In the genomic region with DNA sequence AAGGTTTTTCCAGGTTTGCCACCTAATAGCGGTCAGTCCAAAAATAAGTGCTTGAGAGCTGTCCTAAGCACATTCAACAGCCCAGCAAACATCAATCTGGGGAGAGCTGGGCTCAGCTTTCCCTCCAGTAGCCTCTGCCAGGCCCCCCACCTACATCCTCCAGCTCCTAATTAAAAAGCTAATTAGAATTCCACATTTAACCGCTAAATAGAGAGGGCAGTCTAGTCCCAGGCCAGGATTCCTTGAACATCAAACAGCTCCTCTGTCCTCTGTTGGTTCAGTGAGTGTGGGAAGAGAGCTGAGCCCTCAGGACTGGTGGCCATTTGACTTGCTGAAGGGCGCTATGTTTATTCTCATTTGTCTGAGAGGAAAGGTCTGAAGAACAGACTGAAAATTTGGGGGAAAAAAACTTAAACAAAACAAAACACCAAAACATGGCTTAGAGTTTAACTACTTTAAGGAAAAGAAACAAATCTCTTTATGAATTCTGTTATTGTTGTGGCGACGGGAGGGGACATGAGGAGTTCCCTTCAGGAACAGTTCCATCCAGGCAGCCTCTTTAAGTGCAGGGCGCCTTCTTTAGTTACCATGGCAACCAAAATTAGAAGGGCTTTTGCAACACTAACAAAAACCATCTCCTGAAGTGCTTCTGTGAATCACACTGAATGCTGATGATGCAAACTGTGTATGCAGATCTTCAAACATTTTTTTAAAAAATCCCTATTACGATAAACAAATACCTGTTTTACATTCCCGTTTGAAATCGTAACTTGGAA, we compare ENCODE assay signal across 11 mouse cellular contexts. TPM values are rescaled to one million over a fixed set of nuclear protein-coding genes. Genes with fewer than 3 reads are reported as not detected.
DNase-seq lines count a peak whose midpoint lies in the region; ATAC-seq and TF ChIP-seq lines count a peak whose summit lies in the region.
"Had no signal": no experiment of that assay in that cellular context is flagged by ENCODE, and none has a peak within 500 bp of the region (broad histone marks: within the 10 kb centered on the region; RNA-seq: fewer than 3 reads in every experiment).

No protein-coding gene starts in this region.

- H3K4me1 ChIP-seq in intestine, embryonic 14.5 days (replicated peaks; ENCODE audit: control insufficient read depth, insufficient read depth, low read length), result no peaks in the 10 kb centered on the region; the same call in 1 of the 2 replicates
- H3K4me1 ChIP-seq in intestine, postnatal 0 days (replicated peaks; ENCODE audit: control insufficient read depth, insufficient read depth, low read length), result no peaks in the 10 kb centered on the region
- H3K4me1 ChIP-seq in forebrain, embryonic 16.5 days (replicated peaks; ENCODE audit: control insufficient read depth, insufficient read depth, low read length), result peaks cover 22% of the 10 kb centered on the region
- peaks cover 16% of the 10 kb centered on the region for H3K4me1 ChIP-seq in limb, embryonic 13.5 days

- H3K36me3 ChIP-seq in intestine, embryonic 14.5 days (ENCODE audit: control insufficient read depth, insufficient read depth, low read length), result no peaks in the 10 kb centered on the region
- no peaks in the 10 kb centered on the region for H3K36me3 ChIP-seq in intestine, postnatal 0 days (ENCODE audit: control insufficient read depth, insufficient read depth)
- no peaks in the 10 kb centered on the region for H3K36me3 ChIP-seq in forebrain, embryonic 16.5 days (ENCODE audit: control insufficient read depth, insufficient read depth)
- H3K36me3 ChIP-seq in limb, embryonic 13.5 days, result no peaks in the 10 kb centered on the region

- H3K4me3 ChIP-seq in intestine, embryonic 14.5 days (ENCODE audit: low read depth, low read length), result no peak overlapping the region
- H3K4me3 ChIP-seq in intestine, postnatal 0 days (ENCODE audit: low read depth, low read length), result no peak overlapping the region
- no peak overlapping the region; the same call in 1 of the 2 replicates for H3K4me3 ChIP-seq in forebrain, embryonic 16.5 days (replicated peaks; ENCODE audit: low read length)
- H3K4me3 ChIP-seq in limb, embryonic 13.5 days, result no peak overlapping the region

- H3K9ac ChIP-seq in intestine, embryonic 14.5 days (ENCODE audit: low read length), result no peak overlapping the region
- no peak overlapping the region for H3K9ac ChIP-seq in intestine, postnatal 0 days (ENCODE audit: low read depth, low read length)
- no peak overlapping the region for H3K9ac ChIP-seq in forebrain, embryonic 16.5 days (replicated peaks; ENCODE audit: low read depth, low read length)
- no peak overlapping the region for H3K9ac ChIP-seq in limb, embryonic 13.5 days

- no peak for TF ChIP-seq CTCF in intestine, postnatal 0 days (IDR thresholded peaks at IDR 0.05; ENCODE audit: low read depth)

- H3K27me3 ChIP-seq in intestine, embryonic 14.5 days (replicated peaks; ENCODE audit: control insufficient read depth, insufficient read depth, low read length), result no peaks in the 10 kb centered on the region
- H3K27me3 ChIP-seq in intestine, postnatal 0 days (replicated peaks; ENCODE audit: control insufficient read depth, insufficient read depth, low read length), result no peaks in the 10 kb centered on the region
- no peaks in the 10 kb centered on the region for H3K27me3 ChIP-seq in forebrain, embryonic 16.5 days (replicated peaks; ENCODE audit: control insufficient read depth, insufficient read depth, low read length)
- H3K27me3 ChIP-seq in limb, embryonic 13.5 days, result no peaks in the 10 kb centered on the region

- no peak overlapping the region for H3K27ac ChIP-seq in intestine, embryonic 14.5 days (ENCODE audit: low read depth)
- H3K27ac ChIP-seq in intestine, postnatal 0 days (ENCODE audit: low read depth, low read length), result no peak overlapping the region
- H3K27ac ChIP-seq in forebrain, embryonic 16.5 days (ENCODE audit: low read length), result peak overlapping the region; percentile 62
- no peak overlapping the region for H3K27ac ChIP-seq in limb, embryonic 13.5 days
- H3K27ac ChIP-seq: kidney, postnatal 0 days had no signal

- intact Hi-C loops in gastrocnemius, postnatal 36 days (cut with DNase I), result loop anchor here (2.0 kb wide), 1 partner anchor 37 kb away; a partner anchor contains a TSS

- no peak for ATAC-seq in intestine, embryonic 14.5 days (replicated peaks; ENCODE audit: low FRiP score, low TSS enrichment, low read depth)
- ATAC-seq in intestine, postnatal 0 days, result no peak
- ATAC-seq in forebrain, embryonic 16.5 days, result peak; percentile 49
- no peak for ATAC-seq in limb, embryonic 13.5 days (ENCODE audit: low FRiP score, low read depth)
- ATAC-seq: CD4-positive, CD25-positive, alpha-beta regulatory T cell, adult 4 months had no signal

- no peaks in the 10 kb centered on the region for H3K9me3 ChIP-seq in intestine, embryonic 14.5 days (ENCODE audit: control insufficient read depth, low read length)
- no peaks in the 10 kb centered on the region for H3K9me3 ChIP-seq in intestine, postnatal 0 days (ENCODE audit: control insufficient read depth)
- no peaks in the 10 kb centered on the region for H3K9me3 ChIP-seq in forebrain, embryonic 16.5 days (ENCODE audit: control insufficient read depth, low read length)
- no peaks in the 10 kb centered on the region for H3K9me3 ChIP-seq in limb, embryonic 13.5 days

- WGBS in intestine, embryonic 14.5 days, result 59% methylated on average over 9 of the region's 9 CpGs
- WGBS in intestine, postnatal 0 days, result 65% methylated on average over 9 of the region's 9 CpGs
- 9% methylated on average over 9 of the region's 9 CpGs for WGBS in forebrain, embryonic 16.5 days
- WGBS in limb, embryonic 13.5 days, result 55% methylated on average over 9 of the region's 9 CpGs

- DNase-seq in intestine, embryonic 14.5 days (ENCODE audit: low spot score), result peak; percentile 46
- peak; percentile 39 for DNase-seq in ZHBTc4 (ENCODE audit: low read depth, low spot score)
- DNase-seq in c-Kit-positive CD71-positive TER-119-positive erythroid progenitor cells, embryonic 14.5 days (ENCODE audit: low spot score), result no peak
- no peak for DNase-seq in gastrocnemius, postnatal 36 days
- no peak for DNase-seq in natural killer cell, adult 2 months (ENCODE audit: low spot score in 2 of 2)
- DNase-seq: retina, postnatal 1 day had no signal

- H3K4me2 ChIP-seq in intestine, embryonic 14.5 days (ENCODE audit: low read length), result no peak overlapping the region
- no peak overlapping the region for H3K4me2 ChIP-seq in intestine, postnatal 0 days (replicated peaks; ENCODE audit: low read depth)
- peak overlapping the region; percentile 97 for H3K4me2 ChIP-seq in forebrain, embryonic 16.5 days (ENCODE audit: low read length)
- H3K4me2 ChIP-seq in limb, embryonic 13.5 days (replicated peaks), result 0 out of 2 replicates have a peak overlapping the region, but pooled peaks have one; percentile 4

RNA-seq across cellular contexts. Expression of a gene that starts 1.6 kb away (rescaled TPM):
- 0.58 and 0.76 TPM in 2 replicates for polyA plus RNA-seq in intestine, embryonic 14.5 days (2014; fragmentation: Nextera tagmentation; extraction: Ambion mirVana)
- polyA plus RNA-seq in intestine, postnatal 0 days (2015; fragmentation: Nextera tagmentation; extraction: Ambion mirVana), result 0.48 and 0.53 TPM in 2 replicates
- polyA plus RNA-seq in forebrain, embryonic 16.5 days (2015; fragmentation: Nextera tagmentation; extraction: Ambion mirVana), result 7.4 and 8.0 TPM in 2 replicates
- polyA plus RNA-seq in limb, embryonic 13.5 days (2015; fragmentation: Nextera tagmentation; extraction: Ambion mirVana), result 2.3 and 2.8 TPM in 2 replicates
- total RNA-seq in gastrocnemius, postnatal 36 days (2021), result 1 to 10 TPM in 1 of 2 experiments, under 1 TPM in 1; 0.76 to 1.3 TPM

RNA-seq across cellular contexts. Expression of a gene that starts 36.6 kb away (rescaled TPM):
- 35.6 and 39.5 TPM in 2 replicates for polyA plus RNA-seq in intestine, embryonic 14.5 days (2014; fragmentation: Nextera tagmentation; extraction: Ambion mirVana)
- polyA plus RNA-seq in intestine, postnatal 0 days (2015; fragmentation: Nextera tagmentation; extraction: Ambion mirVana), result 12.9 and 15.4 TPM in 2 replicates
- 41.8 and 42.7 TPM in 2 replicates for polyA plus RNA-seq in forebrain, embryonic 16.5 days (2015; fragmentation: Nextera tagmentation; extraction: Ambion mirVana)
- polyA plus RNA-seq in limb, embryonic 13.5 days (2015; fragmentation: Nextera tagmentation; extraction: Ambion mirVana), result 41.3 and 42.3 TPM in 2 replicates
- total RNA-seq in gastrocnemius, postnatal 36 days (2021), result 10 to 100 TPM; 19.1 to 19.2 TPM

Comparison
In these comparisons a context has a peak if more than half of its experiments do, and no peak if none do; other contexts are left out.
1. DNase-seq: peak in intestine, embryonic 14.5 days (single experiment) and ZHBTc4 (single experiment); none in c-Kit-positive CD71-positive TER-119-positive erythroid progenitor cells, embryonic 14.5 days (single experiment), gastrocnemius, postnatal 36 days (0 of 2) and natural killer cell, adult 2 months (0 of 2).
2. H3K4me2 ChIP-seq: peak in forebrain, embryonic 16.5 days (single experiment) and limb, embryonic 13.5 days (single experiment); none in intestine, embryonic 14.5 days (single experiment) and intestine, postnatal 0 days (single experiment).